Mouse (Mus musculus): Measurements from ENCODE around the gene Dnajb12. TPM values are rescaled to one million over a fixed set of nuclear protein-coding genes. Genes with fewer than 3 reads are reported as not detected.
A peak's percentile ranks its signal among the peaks of the same experiment; 100 is the strongest.

Dnajb12 gene
- polyA plus RNA-seq, 1 experiment from 2014 or later, result 27.6 TPM

GRCm38 (mm10) chr10:59948363-59949254 is 69.3 kb downstream of the Dnajb12 start:
- WGBS, result 47% methylated on average over 6 of the region's 6 CpGs
- ATAC-seq, result peak; percentile 18
- H3K27ac ChIP-seq (ENCODE audit: low read length), result peak overlapping the region; percentile 94
- H3K4me2 ChIP-seq (ENCODE audit: low read depth, low read length), result peak overlapping the region; percentile 6; the same call in 1 of the 2 replicates
- H3K4me1 ChIP-seq (ENCODE audit: control insufficient read depth, insufficient read depth, low read length), result peaks cover 35% of the 10 kb centered on the region
- H3K9me3 ChIP-seq (ENCODE audit: control insufficient read depth, low read length), result no peaks in the 10 kb centered on the region
- peak overlapping the region; percentile 98; the same call in 1 of the 2 replicates for H3K9ac ChIP-seq (ENCODE audit: low read depth, low read length)
- H3K36me3 ChIP-seq (ENCODE audit: control insufficient read depth, insufficient read depth, low read length), result no peaks in the 10 kb centered on the region
- H3K4me3 ChIP-seq (ENCODE audit: low read length), result 0 out of 2 replicates have a peak overlapping the region, but pooled peaks have one; percentile 95
- no peaks in the 10 kb centered on the region for H3K27me3 ChIP-seq (replicated peaks; ENCODE audit: control insufficient read depth, insufficient read depth, low read length)

Other genes with a start within 250 kb of the Dnajb12 start
- 80.8 and 82.1 TPM in 2 replicates for gene Micu1, start 177.1 kb upstream of the Dnajb12 start, polyA plus RNA-seq (2015; fragmentation: Nextera tagmentation; extraction: Ambion mirVana)
- gene Ddit4, start 72.3 kb downstream of the Dnajb12 start, polyA plus RNA-seq (2015; fragmentation: Nextera tagmentation; extraction: Ambion mirVana), result 28.6 and 33.1 TPM in 2 replicates
- gene Ascc1, start 123.2 kb downstream of the Dnajb12 start, polyA plus RNA-seq (2015; fragmentation: Nextera tagmentation; extraction: Ambion mirVana), result 47.2 and 47.3 TPM in 2 replicates
- gene Anapc16, start 123.6 kb downstream of the Dnajb12 start, polyA plus RNA-seq (2015; fragmentation: Nextera tagmentation; extraction: Ambion mirVana), result 94.0 and 97.8 TPM in 2 replicates
- 3.4 and 3.6 TPM in 2 replicates for gene Spock2, start 226.7 kb downstream of the Dnajb12 start, polyA plus RNA-seq (2015; fragmentation: Nextera tagmentation; extraction: Ambion mirVana)